Mouse (Mus musculus): Measurements from ENCODE around the gene Mpg.
"Not testable (repeated sequence)": the region's sequence is repeated elsewhere in the genome, so short reads cannot be mapped to it uniquely, and the experiment has no call there.

The Mpg gene

DNA sequence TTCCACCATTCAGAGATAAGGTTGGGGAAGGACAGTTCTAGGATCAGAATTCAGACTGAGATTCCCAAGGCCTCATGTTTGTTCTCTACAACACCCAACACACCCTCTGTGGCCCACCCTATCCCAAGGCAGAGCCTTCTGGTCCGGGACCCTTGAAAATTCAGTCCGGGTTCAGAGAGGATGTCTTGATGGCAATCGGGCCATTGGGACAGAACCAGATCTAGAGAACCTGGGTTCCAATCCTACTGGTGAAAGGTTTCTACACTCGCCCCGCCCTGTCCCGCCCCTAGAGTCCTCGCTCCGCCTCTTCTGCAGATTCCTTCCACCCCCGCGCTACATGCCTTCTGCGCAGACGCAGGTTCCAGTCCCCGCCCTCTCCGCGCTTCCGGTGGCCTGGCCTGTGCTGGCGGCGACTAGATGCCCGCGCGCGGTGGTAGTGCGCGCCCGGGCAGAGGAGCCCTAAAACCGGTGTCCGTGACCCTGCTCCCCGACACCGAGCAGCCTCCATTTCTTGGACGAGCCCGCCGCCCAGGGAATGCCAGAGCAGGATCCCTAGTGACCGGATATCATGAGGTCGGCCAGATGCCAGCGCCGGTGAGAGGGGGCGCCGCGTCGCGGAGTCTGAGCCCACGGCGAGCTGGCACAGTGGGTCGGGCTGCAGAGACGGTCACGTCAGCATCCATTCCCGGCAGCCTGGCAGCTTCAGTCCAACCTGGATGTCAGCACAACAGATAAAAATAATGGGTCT, at the start of gene Mpg:
Mpg (plus strand) TSS at position 382 of the 748 bp plus-strand sequence.
- DNase-seq (ENCODE audit: low read depth, low spot score) = peak; percentile 83

DNA sequence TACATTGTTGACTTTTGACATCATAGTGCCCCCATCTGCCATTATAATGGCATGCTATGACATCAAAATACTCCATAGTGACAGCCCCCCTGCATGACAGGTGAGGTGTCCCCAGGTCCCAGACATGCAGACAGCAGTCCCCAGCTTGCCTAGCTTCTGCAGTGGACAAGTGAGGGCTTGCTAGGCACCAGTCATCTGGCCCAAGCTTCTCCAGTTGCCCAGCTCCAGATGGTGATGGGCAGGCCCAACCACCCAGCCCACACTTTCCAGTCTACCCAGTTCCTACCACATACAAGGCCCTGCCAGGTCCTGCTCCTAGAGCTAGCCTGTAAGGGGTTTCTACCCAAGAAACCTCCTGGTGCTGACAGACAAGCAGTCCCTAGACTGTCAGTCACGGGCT, 47.8 kb upstream of the Mpg start:
- DNase-seq (ENCODE audit: low read depth, low spot score) = no peak

- DNase-seq (ENCODE audit: low read depth, low spot score) = no peak
These were observed 45.1 kb upstream of the Mpg start for GRCm38 (mm10) chr11:32181246-32181645.

GRCm38 (mm10) chr11:32181973-32182868, 44.1 kb upstream of the Mpg start:
- peak; percentile 83 for DNase-seq (ENCODE audit: low read depth, low spot score)

- DNase-seq (ENCODE audit: low read depth, low spot score) = no peak
These were observed 41.8 kb upstream of the Mpg start for GRCm38 (mm10) chr11:32184469-32184868.

GRCm38 (mm10) chr11:32186031-32186430, 40.3 kb upstream of the Mpg start:
- DNase-seq (ENCODE audit: low read depth, low spot score) = no peak

DNA sequence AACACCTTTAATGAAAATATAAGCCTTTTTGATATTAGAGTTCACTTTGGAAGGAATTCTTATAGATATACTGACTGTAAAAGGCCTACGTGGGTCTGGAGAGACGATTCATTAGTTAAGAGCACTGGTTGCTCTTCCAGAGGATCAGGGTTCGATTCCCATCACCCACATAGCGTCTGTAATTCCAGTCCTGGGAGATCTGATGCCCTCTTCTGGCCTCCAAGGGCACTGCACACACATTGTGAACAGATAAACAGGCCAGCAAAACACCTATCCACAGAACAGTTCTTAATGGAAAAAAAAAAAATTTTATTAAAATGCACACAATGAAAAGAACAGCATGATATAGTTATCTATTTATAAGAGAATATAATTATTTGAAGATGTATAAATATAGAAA, 39.0 kb upstream of the Mpg start:
- DNase-seq (ENCODE audit: low read depth, low spot score) = no peak

DNA sequence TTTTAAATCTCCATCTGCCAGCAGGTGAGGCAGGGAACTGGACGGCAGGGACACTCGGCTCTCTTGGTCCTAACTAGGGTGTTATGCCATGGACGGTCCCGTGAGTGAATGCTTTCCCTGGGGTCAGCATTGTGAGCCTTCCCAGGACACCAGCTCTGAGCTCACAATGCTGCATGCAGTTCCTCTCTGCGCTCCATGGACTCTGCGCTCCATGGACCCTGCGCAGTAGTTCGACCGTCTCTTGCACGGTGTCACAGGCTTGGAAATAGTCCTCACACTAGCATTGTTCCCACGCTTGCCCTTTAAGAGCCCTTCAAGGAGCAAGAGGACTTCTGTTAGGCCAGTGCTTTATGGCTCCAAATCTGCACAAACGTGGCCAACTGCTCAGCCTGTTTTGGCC, 37.4 kb upstream of the Mpg start:
- DNase-seq (ENCODE audit: low read depth, low spot score) = no peak

DNA sequence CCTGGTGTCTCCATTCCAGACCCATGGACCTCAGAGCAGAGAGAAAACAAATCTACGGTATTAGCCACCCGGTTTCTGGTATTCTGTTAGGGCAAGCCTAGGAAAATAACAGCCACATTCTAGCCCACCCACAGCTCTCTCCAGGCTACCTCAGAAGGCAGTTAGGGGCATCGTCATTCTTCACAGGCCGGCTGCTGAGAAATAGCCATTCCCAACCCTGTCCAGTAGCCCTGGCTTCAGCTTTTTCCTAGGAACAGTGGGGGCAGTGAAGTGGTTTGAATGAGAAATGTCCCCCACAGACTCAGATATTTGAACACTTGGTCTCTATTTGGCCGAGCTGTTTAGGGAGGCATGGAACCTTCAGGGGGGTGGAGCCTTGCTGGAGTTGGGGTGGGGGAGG, 36.9 kb upstream of the Mpg start:
- no peak for DNase-seq (ENCODE audit: low read depth, low spot score)

DNA sequence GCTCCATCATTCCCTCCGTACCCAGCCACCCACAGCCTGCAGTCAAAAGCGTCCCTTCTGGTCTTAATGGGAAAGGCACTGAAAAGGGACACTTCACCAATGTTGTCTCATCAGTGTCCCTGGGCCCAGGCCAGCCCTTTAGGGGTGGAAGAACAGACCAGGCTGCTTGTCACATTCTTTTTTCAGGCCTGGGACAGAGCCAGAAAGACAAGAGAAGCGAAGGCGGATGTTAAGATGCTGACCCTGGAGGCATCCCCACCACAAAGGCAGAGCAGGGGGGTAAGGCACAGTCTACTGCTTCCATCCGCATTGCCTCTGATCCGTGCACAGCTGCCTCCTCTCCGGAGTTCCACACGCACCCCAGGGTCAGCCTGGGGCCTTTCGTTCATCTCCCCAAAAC, 36.2 kb upstream of the Mpg start:
- no peak for DNase-seq (ENCODE audit: low read depth, low spot score)

DNA sequence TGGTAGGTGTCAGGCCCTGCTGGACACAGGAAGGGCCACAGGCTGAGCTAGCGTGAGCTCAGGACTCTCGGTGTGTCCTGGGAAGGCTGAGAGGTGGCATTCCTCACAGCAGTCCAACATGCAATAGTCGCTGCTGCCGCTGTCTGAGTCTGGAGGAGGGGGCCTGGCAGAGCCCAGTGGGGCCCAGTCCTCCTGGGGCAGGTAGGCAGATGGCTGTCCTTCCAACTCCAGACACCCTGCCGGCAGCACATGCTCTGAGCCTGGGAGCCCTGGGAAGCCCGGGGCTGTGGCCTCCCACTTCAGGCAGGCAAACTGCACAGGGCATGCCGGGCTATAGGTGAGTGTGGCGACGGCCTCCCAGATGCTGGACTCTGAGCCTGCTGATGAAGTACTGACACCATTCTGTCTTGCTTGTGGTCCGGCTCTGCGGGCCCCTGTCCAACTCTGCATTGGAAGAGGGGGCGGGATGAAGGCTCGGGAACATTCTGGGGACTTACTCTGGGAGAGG, 35.6 kb upstream of the Mpg start:
- DNase-seq (ENCODE audit: low read depth, low spot score) = no peak

GRCm38 (mm10) chr11:32193156-32193555, 33.1 kb upstream of the Mpg start:
- DNase-seq (ENCODE audit: low read depth, low spot score) = no peak

DNA sequence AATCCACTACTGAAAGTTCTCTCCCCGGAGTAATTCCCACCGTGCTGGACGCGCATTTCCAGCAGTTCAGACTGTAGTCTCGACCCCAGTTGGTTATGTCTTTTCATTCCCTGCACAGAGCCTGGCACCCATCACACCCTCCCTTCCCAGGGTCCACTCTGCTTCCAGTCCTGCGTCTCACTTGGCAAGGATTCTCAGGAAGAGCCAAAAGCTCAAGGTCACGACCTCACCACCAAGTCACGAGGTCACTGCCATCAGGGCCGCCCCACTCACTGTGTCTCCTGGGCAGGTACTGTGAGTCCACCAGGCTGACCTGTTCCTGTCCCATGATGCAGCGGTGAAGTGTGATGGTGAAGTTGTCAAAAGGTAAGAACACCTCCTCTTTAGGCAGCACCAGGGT, 32.2 kb upstream of the Mpg start:
- no peak for DNase-seq (ENCODE audit: low read depth, low spot score)

DNA sequence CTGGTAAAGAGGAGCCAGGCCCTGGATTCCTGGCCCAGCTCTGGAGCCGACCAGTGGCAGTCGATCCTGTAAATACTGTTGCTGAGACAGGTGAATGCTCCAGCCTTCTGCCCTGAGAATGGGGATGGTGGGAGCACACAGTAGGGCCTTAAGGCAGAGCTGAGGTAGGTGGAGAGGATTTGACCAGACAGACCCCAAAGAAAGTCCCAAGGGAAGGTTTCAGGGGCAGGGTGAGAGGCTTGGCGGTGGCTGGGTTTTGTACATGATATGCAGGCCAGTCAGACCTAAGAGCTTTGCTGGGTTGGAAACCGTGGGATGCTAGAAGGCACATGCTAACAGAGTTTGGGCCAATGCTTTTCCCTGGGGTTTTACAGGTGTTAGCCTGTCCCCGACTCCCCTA, 31.7 kb upstream of the Mpg start:
- no peak for DNase-seq (ENCODE audit: low read depth, low spot score)

- DNase-seq (ENCODE audit: low read depth, low spot score) = no peak
These were observed 30.3 kb upstream of the Mpg start for GRCm38 (mm10) chr11:32195867-32196540.

GRCm38 (mm10) chr11:32196727-32197126, 29.6 kb upstream of the Mpg start:
- no peak for DNase-seq (ENCODE audit: low read depth, low spot score)

GRCm38 (mm10) chr11:32197766-32198165, 28.5 kb upstream of the Mpg start:
- no peak for DNase-seq (ENCODE audit: low read depth, low spot score)

DNA sequence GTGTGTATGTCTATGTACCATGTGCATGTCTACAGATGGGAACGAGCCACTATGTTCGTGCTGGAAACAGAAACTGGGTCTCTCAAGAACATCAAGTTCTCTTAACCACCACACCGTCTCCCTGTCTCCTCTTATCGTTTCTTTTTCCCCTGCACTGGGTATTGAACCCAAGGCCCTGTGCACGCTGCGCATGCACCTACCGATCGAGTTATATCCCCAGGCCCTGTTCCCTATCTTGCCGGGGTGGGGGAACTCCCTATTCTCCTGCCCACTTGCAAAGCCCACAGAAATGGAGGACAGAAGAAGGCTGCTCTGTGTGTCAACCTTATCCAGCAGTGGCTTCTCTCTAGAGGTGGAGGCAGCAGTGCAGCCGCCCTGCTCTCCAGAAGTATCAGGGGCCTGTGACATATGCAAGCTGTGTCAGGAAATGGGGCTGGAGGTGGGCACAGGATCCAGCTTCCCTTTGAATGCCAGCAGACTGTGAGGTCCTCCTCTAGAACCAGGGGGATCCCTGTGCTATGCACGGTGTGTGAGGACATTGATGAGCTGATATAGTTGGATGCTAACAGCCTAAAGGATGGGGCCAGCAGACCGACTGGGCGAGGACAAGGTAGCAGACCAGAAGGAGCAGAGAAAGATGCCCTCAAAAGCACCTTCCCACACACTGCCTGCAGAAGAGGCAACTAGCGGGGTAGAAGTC, 27.9 kb upstream of the Mpg start:
- no peak for DNase-seq (ENCODE audit: low read depth, low spot score)

DNA sequence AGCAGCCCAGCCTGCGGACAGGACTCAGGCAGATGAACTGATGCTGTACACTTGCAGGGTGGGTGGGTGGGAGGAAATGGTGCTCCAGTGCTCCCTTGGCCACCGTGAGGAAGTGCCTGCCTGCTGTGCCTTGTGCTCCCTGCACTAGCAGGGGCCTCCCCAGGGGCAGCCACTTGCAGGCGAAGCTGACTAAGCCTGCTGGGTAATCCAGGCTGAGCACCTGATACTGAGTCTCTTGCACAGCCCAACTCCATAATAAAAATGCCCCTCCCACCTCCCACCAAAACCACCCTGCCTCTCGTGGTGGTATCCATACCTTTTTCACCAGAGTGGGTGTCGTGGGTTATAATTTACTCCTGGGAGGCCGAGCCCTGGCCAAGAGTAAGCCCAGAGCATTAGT, 27.1 kb upstream of the Mpg start:
- no peak for DNase-seq (ENCODE audit: low read depth, low spot score)

GRCm38 (mm10) chr11:32200075-32200601, 26.2 kb upstream of the Mpg start, which contains the start of gene Il9r:
Gene Il9r, minus strand, starts transcription at chr11:32200279.
- DNase-seq (ENCODE audit: low read depth, low spot score) = no peak

- DNase-seq (ENCODE audit: low read depth, low spot score) = not testable (repeated sequence)
These were observed 25.3 kb upstream of the Mpg start for GRCm38 (mm10) chr11:32200992-32201391.
